Mouse (Mus musculus): ENCODE data around the gene Pakap. TPM values are rescaled to one million over a fixed set of nuclear protein-coding genes. Genes with fewer than 3 reads are reported as not detected.

The Pakap gene
- total RNA-seq, 2 experiments from 2014 or later: not detected

- ATAC-seq (replicated peaks; ENCODE audit: poor library complexity): no peak
Observed at GRCm38 (mm10) chr4:57670813-57671469, 103.0 kb downstream of the Pakap start.

GRCm38 (mm10) chr4:57672541-57672940 is 104.6 kb downstream of the Pakap start:
- no peak for ATAC-seq (replicated peaks; ENCODE audit: poor library complexity)

- peak; percentile 88 for ATAC-seq (replicated peaks; ENCODE audit: poor library complexity)
Observed at GRCm38 (mm10) chr4:57672996-57673906, 105.3 kb downstream of the Pakap start.

- ATAC-seq (replicated peaks; ENCODE audit: poor library complexity): no peak
Observed at GRCm38 (mm10) chr4:57674351-57674750, 106.4 kb downstream of the Pakap start.

- peak; percentile 49 for ATAC-seq (replicated peaks; ENCODE audit: poor library complexity)
Observed at GRCm38 (mm10) chr4:57675387-57675786, 107.4 kb downstream of the Pakap start.

GRCm38 (mm10) chr4:57677916-57678315 is 109.9 kb downstream of the Pakap start:
- no peak for ATAC-seq (replicated peaks; ENCODE audit: poor library complexity)

GRCm38 (mm10) chr4:57678991-57679457 is 111.0 kb downstream of the Pakap start:
- ATAC-seq (replicated peaks; ENCODE audit: poor library complexity): no peak

GRCm38 (mm10) chr4:57680186-57680585 is 112.2 kb downstream of the Pakap start:
- no peak for ATAC-seq (replicated peaks; ENCODE audit: poor library complexity)

- no peak for ATAC-seq (replicated peaks; ENCODE audit: poor library complexity)
Observed at GRCm38 (mm10) chr4:57681511-57681910, 113.5 kb downstream of the Pakap start.

GRCm38 (mm10) chr4:57682341-57682740 is 114.4 kb downstream of the Pakap start:
- ATAC-seq (replicated peaks; ENCODE audit: poor library complexity): no peak

- no peak for ATAC-seq (replicated peaks; ENCODE audit: poor library complexity)
Observed at GRCm38 (mm10) chr4:57682944-57683343, 115.0 kb downstream of the Pakap start.

- no peak for ATAC-seq (replicated peaks; ENCODE audit: poor library complexity)
Observed at GRCm38 (mm10) chr4:57684676-57685215, 116.8 kb downstream of the Pakap start.

- no peak for ATAC-seq (replicated peaks; ENCODE audit: poor library complexity)
Observed at GRCm38 (mm10) chr4:57686736-57687135, 118.8 kb downstream of the Pakap start.

- no peak for ATAC-seq (replicated peaks; ENCODE audit: poor library complexity)
Observed at GRCm38 (mm10) chr4:57687583-57687982, 119.6 kb downstream of the Pakap start.

- ATAC-seq (replicated peaks; ENCODE audit: poor library complexity): no peak
Observed at GRCm38 (mm10) chr4:57688131-57688530, 120.2 kb downstream of the Pakap start.

GRCm38 (mm10) chr4:57690001-57690400 is 122.0 kb downstream of the Pakap start:
- ATAC-seq (replicated peaks; ENCODE audit: poor library complexity): no peak

GRCm38 (mm10) chr4:57690805-57691204 is 122.8 kb downstream of the Pakap start:
- no peak for ATAC-seq (replicated peaks; ENCODE audit: poor library complexity)

- no peak for ATAC-seq (replicated peaks; ENCODE audit: poor library complexity)
Observed at GRCm38 (mm10) chr4:57694356-57695136, 126.6 kb downstream of the Pakap start.

GRCm38 (mm10) chr4:57696955-57697354 is 129.0 kb downstream of the Pakap start:
- no peak for ATAC-seq (replicated peaks; ENCODE audit: poor library complexity)

GRCm38 (mm10) chr4:57697918-57698611 is 130.1 kb downstream of the Pakap start:
- no peak for ATAC-seq (replicated peaks; ENCODE audit: poor library complexity)
